Mouse (Mus musculus): ENCODE data around the gene Ccna2. TPM values are rescaled to one million over a fixed set of nuclear protein-coding genes. Genes with fewer than 3 reads are reported as not detected.
"Not testable (repeated sequence)": the region's sequence is repeated elsewhere in the genome, so short reads cannot be mapped to it uniquely, and the experiment has no call there.

The Ccna2 gene
- total RNA-seq (2021), result 1 to 10 TPM; 7.2 to 7.3 TPM
- long read RNA-seq, experiment 1, transcript Ccna2-201 (8 exons, 2,965 nt), result major isoform, 5 of 7 reads
- long read RNA-seq, experiment 1, partial matches to known transcripts, result 0 of 7 reads
- long read RNA-seq, experiment 1, other reads (novel, unspliced or antisense), result 1 of 7 reads
- long read RNA-seq, experiment 2, result 0 reads

DNA sequence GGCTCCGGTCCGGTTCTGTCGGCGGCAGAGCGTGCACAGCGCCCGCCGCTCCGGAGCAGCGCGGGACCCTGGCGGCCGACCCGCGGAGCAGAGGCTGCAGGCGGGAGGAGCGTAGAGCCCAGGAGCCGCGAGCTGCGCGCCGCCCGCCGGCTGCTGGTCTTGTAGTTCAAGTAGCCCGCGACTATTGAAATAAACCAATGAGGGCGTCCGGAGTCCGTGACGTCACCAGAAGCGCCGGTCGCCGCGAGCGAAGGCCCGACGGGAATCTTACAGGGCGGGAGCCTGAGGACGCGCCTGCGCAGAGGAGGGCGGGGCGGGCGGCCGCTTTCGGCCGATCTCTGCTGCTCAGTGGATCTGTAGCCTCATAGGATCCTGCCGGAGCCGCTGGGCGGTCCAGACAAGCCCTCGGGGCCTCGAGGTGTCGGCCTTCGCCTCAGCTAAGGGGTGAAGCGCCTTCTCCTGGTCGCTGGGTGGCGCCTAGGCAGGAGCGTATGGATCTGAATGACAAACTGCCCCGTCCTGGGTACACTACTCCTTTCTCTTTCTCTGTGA lies at the start of gene Ccna2:
Gene Ccna2, minus strand, starts transcription at position 324 of the 552 bp plus-strand sequence.
- peak; percentile 98 to 99 for DNase-seq

DNA sequence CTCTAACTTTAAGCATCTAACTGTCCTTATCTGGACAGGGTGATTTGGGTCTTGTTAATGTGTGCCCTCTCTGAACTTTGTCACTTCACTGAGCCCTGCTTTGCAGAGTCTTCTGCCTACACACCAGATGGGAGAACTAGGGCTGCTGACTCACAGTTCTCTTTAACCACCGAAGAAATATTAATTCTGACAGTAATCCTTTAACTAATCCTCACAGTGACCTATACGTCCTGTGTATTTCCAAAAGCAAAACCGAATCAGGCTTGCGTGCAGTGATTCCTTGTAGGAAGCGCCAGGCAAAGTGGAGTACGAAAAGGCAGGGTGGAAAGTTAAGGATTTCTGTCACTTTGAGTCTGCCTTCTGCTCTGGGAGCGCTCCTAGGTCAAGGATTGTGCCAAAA lies 46.2 kb upstream of the Ccna2 start:
- no peak for DNase-seq

DNA sequence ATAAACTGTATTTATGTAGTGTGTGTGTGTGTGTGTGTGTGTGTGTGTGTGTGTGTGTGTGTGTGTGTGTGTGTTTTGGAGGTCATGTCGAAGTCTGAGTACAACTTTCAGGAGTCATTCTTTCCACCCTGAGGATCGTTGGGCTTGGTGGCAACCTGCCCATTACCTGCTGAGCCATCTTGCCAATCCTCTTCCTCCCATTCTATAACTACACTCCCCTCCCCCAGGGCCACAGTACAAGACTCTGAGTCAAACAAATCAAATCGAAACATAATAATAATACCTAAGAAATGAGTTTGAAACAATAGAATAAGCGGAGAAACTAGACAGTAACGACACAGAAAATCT lies 41.9 kb upstream of the Ccna2 start:
- no peak for DNase-seq

DNA sequence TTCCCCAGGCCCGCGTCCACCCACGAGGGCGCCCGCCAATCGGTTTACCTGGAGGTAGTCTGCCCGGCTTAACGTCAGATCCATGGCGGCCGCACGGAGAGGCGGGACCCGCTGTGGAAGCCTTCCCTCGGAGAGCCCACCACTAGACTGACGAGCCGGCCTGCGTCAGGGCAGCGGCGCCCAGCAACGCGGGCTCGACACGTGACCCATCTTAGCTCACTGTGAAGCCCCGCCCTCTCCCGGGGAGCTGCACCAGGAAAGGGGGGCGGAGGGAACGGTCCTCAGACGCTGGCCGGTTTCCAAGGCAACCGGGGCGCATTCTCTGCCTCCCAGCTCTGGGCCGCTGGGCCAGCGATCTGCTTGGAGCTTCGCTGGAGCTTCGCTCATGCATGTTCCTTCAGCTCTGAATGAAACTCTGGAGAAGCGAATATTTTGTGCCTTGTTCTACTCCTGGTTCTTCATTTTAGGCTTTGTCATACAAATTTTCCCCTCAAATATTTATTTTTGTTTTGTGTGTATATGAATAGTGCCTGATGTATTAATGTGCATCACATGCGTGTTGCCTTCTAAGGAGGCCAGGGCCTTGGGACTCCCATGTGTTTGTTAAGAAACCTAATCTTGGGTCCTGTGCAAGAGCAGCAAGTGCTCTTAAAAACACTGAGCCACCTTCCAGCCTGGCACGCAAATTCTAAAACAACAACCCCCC lies 41.4 kb upstream of the Ccna2 start, which contains the start of gene Bbs7:
Gene Bbs7, minus strand, starts transcription at position 276 of the 706 bp plus-strand sequence.
- DNase-seq, result peak; percentile 97 to 98

DNA sequence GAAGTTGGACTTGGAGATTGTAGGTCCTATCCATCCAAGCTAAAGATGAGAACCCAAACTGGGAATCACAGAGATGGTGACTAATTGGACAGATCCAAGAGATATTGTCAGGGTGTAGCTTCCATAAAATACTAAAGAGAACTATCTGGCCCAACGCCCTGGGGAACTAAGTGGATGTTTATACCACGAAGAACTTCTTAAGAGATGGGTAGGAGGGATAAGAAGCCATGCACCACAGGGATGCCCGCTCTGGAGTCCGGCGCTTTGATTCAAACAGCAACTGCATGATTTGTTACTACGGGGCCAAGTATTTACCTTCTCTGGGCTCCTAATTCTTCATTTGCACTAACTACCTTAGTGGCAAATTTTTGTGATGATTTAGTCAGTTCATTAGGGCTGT lies 40.7 kb upstream of the Ccna2 start:
- DNase-seq, result no peak

DNA sequence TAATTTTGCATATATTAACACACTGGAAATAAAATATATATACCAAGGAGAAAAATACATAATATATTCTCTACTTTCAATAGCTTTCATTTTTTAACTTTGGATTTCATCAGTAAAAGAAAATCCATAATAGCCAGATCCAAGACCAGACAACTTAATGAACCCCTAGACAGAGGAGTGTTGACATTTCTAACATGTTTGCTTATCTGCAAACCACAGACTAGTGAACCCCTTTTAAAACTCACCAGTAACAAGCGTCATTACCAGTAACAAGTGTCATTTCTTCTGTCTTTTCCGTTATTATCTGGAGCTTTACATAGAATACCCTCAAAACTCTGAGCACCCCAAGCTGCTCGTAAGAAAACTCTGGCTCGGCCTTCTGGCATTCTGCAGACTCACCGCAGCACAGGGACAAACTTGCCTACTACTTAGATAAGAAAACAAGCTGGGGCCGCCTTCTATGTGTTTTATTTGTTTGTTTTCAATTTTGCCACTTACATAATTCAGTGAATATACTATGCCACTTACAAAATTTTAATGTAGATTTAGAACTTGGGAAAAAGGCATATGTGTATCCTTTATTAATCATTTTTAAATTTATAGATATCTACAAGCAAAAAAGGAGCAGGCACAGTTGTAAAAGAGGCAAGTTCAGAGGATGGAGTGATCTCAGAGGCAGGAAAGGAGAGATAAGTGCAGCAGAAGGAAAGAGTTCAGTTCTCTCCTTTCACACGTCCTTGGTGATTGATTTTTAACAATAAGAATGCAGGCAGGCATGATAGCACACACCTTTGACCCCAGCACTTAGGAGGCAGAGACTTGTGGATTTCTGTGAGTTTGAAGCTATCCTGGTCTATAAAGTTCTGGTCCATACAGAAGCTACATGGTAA lies 34.2 kb upstream of the Ccna2 start:
- DNase-seq, result no peak

DNA sequence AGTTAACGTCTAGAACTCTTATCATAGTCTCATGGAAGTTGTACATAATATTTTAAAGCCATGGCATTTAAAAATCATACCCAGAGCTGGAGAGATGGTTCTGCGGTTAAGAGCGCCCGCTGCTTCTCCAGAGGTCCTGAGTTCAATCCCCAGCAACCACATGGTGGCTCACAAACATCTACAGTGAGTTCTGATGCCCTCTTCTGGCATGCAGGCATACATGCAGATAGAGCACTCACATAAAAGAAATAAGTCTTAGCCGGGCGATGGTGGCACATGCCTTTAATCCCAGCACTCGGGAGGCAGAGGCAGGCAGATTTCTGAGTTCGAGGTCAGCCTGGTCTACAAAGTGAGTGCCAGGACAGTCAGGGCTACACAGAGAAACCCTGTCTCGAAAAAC lies 27.8 kb upstream of the Ccna2 start:
- DNase-seq, result not testable (repeated sequence)

DNA sequence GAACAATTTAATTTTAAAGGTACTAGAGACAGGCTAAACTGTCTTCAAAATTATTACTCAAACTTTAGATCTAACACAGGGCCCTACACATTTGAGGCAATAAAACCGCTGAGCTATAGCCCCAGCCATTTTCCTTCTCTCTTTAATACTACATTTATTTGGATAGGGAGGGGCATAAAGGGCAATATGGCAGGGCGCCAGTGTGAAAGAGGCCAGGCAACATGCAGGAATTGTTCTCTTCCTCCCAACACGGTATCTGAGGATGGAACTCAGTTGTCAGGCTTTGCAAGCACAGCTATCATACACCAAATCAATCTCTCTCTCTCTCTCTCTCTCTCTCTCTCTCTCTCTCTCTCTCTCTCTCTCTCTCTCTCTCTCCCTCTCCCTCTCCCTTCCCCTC lies 26.9 kb upstream of the Ccna2 start:
- no peak for DNase-seq

DNA sequence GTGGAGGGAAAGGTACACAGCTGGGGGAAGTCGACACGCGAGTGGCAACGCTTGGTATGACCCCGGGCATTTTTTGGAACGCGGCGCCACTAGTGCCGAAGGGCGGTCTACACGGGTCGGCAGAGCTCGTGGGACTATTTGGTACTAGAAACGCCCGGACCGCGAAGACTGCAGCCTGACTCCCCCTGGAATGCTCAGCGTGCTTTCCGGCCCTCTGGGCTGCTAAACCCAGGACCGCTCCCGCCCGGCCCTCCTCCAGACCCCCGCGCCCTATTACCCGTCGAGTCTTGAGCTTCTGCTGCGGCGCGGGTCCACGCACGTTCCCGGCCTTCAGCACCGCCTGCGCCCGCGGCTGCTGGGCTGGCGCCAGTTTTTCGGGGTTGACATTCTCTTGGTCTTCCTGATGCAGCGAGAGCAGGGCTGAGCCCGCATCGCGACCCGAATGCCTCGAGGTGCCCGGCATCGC lies 556 bp downstream of the Ccna2 start:
- DNase-seq, result no peak

DNA sequence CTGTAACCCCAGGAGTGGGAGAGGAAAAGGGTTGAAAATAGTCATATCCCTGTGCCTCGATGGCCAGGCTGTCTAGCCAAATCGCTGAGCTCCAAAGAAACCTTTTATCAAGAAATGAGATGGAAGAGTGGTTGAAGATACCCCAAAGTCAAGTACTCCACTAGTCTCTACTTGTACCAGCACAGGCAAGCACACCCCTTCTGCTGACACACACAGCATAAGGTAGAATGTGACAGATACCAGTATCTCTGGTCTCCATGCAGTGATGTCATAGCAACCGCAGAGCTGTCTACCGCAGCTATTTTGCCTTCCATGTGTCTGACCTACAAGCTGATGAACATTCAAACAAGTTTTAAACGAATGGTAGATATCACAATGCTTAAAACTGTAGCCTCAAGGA lies 2.1 kb downstream of the Ccna2 start:
- no peak for DNase-seq

DNA sequence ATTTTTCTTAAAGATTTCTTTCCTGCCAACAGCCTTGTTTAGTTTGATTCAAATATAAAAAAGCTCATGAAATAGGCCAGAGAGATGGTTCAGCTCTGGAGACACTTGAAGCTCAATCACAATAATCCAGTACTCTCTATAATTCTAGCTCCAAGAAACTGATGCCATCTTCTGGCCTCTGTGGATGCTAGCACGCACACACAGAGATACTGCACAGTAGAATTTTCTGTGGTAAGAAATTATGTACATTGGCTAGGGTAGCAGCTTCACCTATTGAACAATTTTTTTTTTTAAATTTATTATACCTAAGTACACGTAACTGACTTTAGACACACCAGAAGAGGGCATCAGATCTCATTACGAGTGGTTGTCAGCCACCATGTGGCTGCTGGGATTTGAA lies 8.3 kb downstream of the Ccna2 start:
- no peak for DNase-seq

DNA sequence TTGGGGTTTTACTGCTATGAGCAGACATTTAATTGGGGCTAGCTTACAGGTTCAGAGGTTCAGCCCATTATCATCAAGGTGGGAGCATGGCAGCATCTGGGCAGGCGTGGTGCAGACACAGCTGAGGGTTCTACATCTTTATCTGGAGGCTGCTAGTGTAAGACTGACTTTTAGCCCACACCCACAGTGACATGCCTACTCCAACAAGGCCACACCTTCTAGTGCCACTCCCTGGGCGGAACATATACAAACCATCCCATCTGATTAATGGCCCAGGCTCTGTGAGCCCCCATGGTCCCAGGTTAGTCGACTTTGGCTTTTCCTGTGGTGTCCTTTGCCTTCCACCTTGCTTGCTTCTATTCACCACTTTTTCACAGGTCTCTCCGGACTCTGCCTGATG lies 12.3 kb downstream of the Ccna2 start:
- no peak for DNase-seq

DNA sequence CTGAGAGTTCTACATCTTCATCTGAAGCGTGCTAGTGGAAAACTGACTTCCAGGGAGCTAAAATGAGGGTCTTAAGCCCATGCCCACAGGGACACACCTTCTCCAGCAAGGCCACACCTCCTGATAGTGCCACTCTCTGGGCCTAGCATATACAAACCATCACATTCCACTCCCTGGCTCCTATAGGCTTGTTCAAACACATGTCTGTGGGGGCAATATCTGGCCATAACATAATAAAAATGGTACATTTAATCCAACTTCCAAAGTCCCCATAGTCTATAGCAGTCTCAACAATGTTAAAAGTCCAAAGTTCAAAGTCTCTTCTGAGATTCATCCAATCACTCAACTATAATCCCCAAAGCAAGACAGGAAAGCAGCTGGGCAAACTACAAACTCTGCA lies 14.3 kb downstream of the Ccna2 start:
- DNase-seq, result no peak

DNA sequence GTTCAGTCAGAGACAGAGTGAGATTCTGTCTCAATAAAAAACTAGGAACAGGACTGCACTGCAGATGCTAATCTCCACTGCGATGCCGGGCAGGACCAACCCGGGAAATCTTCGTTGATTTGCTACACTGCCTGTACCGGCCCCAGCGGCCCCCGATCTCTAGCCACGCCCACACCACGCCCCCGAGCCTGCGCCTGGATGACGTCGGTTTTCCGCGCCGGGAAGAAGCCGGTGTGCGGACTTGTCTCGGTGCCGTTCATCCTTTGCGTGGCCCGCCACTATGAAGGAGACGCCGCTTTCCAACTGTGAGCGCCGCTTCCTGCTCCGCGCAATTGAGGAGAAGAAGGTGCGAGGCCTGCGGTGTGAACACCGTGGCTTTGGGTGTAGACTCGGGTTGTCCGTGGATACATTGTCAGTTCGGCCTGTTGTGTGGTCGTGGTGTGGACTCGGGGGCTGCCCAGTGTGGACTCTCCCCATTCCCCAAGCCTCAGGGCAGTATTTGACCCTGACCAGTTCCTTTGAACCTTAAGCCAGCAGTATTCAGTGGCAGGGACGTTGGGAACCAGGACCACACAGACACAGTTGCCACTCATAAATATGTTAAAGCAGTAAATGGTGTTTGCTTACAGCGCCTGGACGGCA lies 19.4 kb downstream of the Ccna2 start, which contains the start of gene Exosc9:
Gene Exosc9, plus strand, starts transcription at position 201 of the 642 bp plus-strand sequence.
- peak; percentile 97 for DNase-seq

DNA sequence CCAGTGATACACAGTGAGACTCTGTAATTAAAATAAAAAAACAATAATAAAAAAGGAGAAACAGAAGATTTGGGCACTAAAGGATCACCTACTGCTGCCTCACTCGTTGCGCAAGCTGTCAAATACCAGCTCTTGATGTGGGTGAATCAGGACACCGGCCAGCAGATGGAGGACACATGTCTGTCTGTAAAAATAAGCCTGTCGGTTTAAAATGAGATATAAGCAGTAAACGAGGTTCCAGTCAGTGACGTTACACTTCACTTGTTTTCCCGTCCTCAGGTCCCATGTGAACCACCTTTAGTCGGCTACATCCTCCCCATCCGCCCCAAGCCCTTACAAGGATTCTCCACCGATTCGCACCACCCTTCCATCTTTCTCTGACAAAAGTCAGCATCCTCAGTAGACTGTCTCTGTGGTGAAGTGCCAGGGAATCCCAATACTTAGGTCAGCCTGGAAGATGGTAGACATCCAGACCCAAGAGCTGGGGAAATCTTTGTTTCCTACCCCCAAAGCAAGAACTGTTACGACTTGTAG lies 20.0 kb downstream of the Ccna2 start:
- DNase-seq, result peak; percentile 24 to 37

DNA sequence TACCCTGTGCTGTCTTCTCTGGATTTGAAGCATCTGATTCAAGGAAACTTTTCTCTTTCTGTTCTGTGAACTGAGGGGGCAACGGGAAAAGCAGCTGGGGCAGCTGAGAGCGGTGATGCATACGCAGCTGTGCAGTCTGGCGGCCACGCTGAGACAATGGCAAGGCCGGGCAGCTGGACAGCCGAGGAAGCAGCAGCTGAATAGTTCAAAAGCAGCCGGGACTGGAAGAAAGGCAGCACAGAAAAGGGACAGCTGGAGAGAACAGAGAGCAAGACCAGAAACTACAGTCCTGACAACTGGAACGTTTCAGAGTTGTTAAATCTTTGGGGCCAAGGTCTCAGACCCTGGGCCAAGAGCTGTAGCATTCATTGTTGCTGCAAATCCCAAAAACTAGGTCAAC lies 20.6 kb downstream of the Ccna2 start:
- DNase-seq, result peak; percentile 24 to 34

DNA sequence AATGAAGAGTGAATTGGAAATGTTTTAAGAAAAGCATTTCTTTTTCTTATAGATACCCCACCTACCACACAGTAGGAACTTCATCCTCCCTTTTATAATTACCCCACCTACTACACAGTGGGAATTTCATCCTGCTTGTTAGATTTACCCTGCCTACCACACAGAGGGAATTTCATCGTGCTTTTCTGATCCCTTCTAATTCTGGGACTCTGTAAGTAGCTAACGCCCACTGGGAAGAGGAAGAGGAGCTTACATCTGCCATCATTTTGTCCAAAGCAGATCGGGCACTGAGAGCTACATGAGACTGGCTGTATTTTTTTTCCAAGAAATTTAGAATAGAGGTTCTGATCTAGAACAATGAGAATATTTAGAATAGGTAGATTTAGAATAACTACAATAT lies 27.0 kb downstream of the Ccna2 start:
- DNase-seq, result no peak

DNA sequence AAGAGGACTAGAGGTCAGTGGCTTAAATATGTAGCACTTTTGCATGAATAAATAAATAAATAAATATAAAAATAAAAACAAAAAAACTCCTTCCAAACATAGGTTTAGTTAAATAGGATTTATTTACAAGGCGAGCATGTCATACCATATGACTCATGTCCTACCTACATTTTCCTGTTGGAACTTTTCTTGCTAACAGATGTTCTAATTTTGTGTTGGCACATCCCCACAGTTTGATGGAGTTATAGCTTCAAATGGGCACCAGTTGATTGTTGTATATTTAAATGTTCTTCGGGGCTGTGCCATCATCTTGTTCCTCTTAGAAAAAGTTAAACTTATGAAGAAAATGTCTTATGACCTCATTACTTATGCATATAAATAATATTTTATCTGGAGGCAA lies 30.6 kb downstream of the Ccna2 start:
- DNase-seq, result no peak

DNA sequence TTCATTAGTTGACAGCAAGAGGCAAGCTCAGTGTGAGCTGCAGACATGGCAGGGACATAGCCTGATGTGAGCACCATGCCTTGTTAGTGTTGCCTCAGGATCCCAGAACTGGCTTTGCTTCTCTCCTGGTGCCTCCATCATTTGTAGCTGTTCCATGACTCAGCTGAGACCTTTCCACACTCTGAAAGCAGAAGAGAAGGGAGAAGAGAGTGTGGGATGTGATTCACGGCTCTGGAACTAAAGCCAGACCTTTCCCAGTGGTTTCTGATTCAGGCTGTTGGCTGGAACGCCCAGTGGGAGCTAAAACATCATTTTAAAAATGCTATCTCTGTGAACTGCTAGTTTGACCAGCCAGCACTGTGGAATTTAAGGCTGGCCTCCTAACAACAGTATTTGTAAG lies 31.2 kb downstream of the Ccna2 start:
- DNase-seq, result peak; percentile 19 to 50

DNA sequence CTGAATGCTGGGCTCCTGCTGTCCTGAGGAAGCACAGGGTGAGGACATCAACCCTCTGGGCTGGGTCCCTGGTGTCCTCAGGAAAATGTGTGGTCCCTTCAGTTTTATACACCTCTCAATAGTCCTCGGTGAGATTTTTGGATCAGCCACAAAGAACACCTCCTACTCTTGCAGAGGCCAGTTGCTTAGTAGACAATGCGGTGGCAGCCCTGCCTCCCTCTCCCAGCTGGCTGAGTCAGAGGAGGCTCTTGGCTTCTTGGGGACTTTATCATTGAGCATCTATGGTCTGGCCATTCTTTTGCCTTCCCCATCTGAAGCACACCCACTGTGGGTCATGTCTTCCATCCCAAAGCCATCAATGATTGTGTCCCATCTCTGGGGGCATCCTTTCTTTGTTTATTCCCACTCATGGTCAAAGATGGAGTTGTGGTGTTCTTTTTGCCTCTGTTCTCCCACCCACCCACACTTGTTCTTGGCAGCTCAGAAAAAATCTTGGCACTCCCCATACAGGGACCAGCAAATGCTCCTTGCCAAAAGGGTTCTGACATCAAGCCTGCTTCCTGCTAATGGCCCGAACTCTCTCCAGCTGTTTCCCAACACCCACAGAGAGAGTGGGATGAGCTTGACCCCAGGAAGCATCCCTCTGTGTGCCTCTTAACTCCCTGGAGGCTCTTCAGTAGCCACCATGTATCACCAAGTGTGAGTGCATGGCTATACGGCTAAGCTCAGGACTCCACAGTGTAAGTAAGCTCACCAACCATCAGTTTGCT lies 34.1 kb downstream of the Ccna2 start:
- no peak for DNase-seq

DNA sequence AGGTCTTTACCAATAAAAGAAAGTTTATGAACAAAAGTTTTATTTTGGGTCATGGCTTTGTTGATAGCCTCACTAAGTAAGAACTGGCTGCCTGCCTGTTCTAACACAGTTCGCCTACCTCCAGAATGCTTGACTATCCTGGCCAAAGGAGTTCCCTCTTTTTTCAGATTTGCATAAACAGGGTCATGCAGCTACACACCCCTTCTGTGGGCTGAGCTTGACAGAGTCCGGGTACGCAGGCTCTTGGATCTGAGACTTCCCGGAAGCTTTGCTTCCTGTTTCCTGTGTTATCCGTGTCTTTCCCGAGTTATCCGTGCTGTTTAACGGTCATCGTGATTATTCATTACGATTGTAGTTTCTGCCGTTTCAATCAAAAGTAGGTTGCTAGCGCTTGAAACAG lies 35.9 kb downstream of the Ccna2 start:
- DNase-seq, result no peak

All from adrenal gland, postnatal 36 days (tissue).